Mouse (Mus musculus): Measurements from ENCODE around the gene Gria1. TPM values are rescaled to one million over a fixed set of nuclear protein-coding genes. Genes with fewer than 3 reads are reported as not detected.

The Gria1 gene
- total RNA-seq, 1 experiment, result 0.13 TPM

DNA sequence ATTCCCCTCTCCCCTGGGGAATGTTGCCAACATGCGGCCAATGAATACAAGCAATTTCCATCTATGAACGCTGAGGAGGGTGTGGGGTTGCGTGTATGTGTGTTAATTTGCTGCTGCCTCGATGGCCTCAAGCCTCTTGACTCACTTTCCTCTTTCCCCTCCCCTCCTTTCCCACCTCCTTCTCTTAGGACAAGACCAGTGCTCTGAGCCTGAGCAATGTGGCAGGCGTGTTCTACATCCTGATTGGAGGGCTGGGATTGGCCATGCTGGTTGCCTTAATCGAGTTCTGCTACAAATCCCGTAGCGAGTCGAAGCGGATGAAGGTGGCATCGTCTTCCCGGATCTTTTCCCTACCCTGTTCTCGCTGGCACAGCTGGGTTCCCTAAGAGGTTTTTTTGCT is 306.3 kb downstream of the Gria1 start:
- H3K9ac ChIP-seq (ENCODE audit: insufficient read depth, low read depth, low read length, poor library complexity, severe bottlenecking), result no peak overlapping the region
- H3K27ac ChIP-seq (ENCODE audit: insufficient read depth, low read depth, low read length, poor library complexity, severe bottlenecking), result no peak overlapping the region
- H3K36me3 ChIP-seq (ENCODE audit: control insufficient read depth, insufficient read depth, low read length, poor library complexity, severe bottlenecking), result no peaks in the 10 kb centered on the region
- H3K4me3 ChIP-seq (ENCODE audit: insufficient read depth in 1 of 2, low read depth in 1 of 2, low read length in 2 of 2, poor library complexity in 1 of 2, severe bottlenecking in 1 of 2), result no peak overlapping the region
- TF ChIP-seq MAFK (IDR thresholded peaks at IDR 0.05; ENCODE audit: insufficient read depth, low read depth, low read length) (no peak), HCFC1 (IDR thresholded peaks at IDR 0.05; ENCODE audit: borderline replicate concordance, insufficient read depth, low read length) (no peak), CHD2 (IDR thresholded peaks at IDR 0.05; ENCODE audit: low read depth, low read length) (no peak), ZC3H11A (IDR thresholded peaks at IDR 0.05; ENCODE audit: borderline replicate concordance, low read depth, low read length) (no peak), ZNF384 (IDR thresholded peaks at IDR 0.05; ENCODE audit: low read depth, low read length) (no peak)
- no peak for DNase-seq (ENCODE audit: low read depth, low spot score)
- in situ Hi-C loops (cut with MboI; ENCODE audit: low sequenced_read_pairs in 2 of 2, unreplicated experiment in 2 of 2), result loop anchor here in 1 of 2 experiments (25.0 kb wide), 1 partner anchor 1180 kb away; no protein-coding TSS in a partner anchor
- H3K4me1 ChIP-seq (ENCODE audit: control insufficient read depth in 2 of 2, insufficient read depth in 2 of 2, low read length in 2 of 2, poor library complexity in 1 of 2), result no peaks in the 10 kb centered on the region
- no peaks in the 10 kb centered on the region for H3K9me3 ChIP-seq (ENCODE audit: control insufficient read depth, insufficient read depth, low read depth, low read length)

DNA sequence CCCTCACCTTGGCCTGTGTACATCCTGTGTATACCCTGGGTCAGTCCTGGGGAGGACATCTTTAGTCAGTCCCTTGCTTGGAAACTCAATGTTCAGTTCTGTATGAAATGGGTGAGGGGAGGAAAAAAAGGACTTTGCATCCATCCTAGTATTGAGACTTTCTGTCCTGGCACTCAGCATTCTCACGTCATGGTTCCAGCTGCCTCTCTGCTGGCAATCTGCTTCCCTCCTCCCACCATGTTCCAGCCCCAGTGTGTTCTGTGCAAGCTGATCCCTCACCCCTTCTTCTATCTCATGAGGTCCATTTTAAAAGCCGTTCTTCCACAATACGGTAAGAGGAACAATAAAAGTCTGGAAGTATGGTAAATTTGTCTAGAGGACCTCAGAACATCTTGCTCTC is 308.2 kb downstream of the Gria1 start:
- Histone ChIP-seq H3K9me3 (ENCODE audit: control insufficient read depth, insufficient read depth, low read depth, low read length) (no peaks in the 10 kb centered on the region), H3K9ac (ENCODE audit: insufficient read depth, low read depth, low read length, poor library complexity, severe bottlenecking) (no peak overlapping the region), H3K36me3 (ENCODE audit: control insufficient read depth, insufficient read depth, low read length, poor library complexity, severe bottlenecking) (no peaks in the 10 kb centered on the region), H3K4me3 (ENCODE audit: insufficient read depth in 1 of 2, low read depth in 1 of 2, low read length in 2 of 2, poor library complexity in 1 of 2, severe bottlenecking in 1 of 2) (no peak overlapping the region), H3K27ac (ENCODE audit: insufficient read depth, low read depth, low read length, poor library complexity, severe bottlenecking) (no peak overlapping the region), H3K4me1 (ENCODE audit: control insufficient read depth in 2 of 2, insufficient read depth in 2 of 2, low read length in 2 of 2, poor library complexity in 1 of 2) (no peaks in the 10 kb centered on the region)
- no peak for TF ChIP-seq CHD2 (IDR thresholded peaks at IDR 0.05; ENCODE audit: low read depth, low read length)
- TF ChIP-seq ZC3H11A (IDR thresholded peaks at IDR 0.05; ENCODE audit: borderline replicate concordance, low read depth, low read length), result no peak
- TF ChIP-seq ZNF384 (IDR thresholded peaks at IDR 0.05; ENCODE audit: low read depth, low read length), result no peak
- TF ChIP-seq HCFC1 (IDR thresholded peaks at IDR 0.05; ENCODE audit: borderline replicate concordance, insufficient read depth, low read length), result no peak
- no peak for TF ChIP-seq MAFK (IDR thresholded peaks at IDR 0.05; ENCODE audit: insufficient read depth, low read depth, low read length)
- DNase-seq (ENCODE audit: low read depth, low spot score), result no peak
- in situ Hi-C loops (cut with MboI; ENCODE audit: low sequenced_read_pairs in 2 of 2, unreplicated experiment in 2 of 2), result loop anchor here in 1 of 2 experiments (25.0 kb wide), 1 partner anchor 1182 kb away; no protein-coding TSS in a partner anchor

GRCm38 (mm10) chr11:57324099-57324498 is 312.9 kb downstream of the Gria1 start:
- no peak overlapping the region for H3K9ac ChIP-seq (ENCODE audit: insufficient read depth, low read depth, low read length, poor library complexity, severe bottlenecking)
- H3K4me3 ChIP-seq (ENCODE audit: insufficient read depth in 1 of 2, low read depth in 1 of 2, low read length in 2 of 2, poor library complexity in 1 of 2, severe bottlenecking in 1 of 2), result no peak overlapping the region
- no peak for TF ChIP-seq CHD2 (IDR thresholded peaks at IDR 0.05; ENCODE audit: low read depth, low read length)
- no peak for TF ChIP-seq ZNF384 (IDR thresholded peaks at IDR 0.05; ENCODE audit: low read depth, low read length)
- TF ChIP-seq HCFC1 (IDR thresholded peaks at IDR 0.05; ENCODE audit: borderline replicate concordance, insufficient read depth, low read length), result no peak
- no peak for TF ChIP-seq ZC3H11A (IDR thresholded peaks at IDR 0.05; ENCODE audit: borderline replicate concordance, low read depth, low read length)
- no peak for TF ChIP-seq MAFK (IDR thresholded peaks at IDR 0.05; ENCODE audit: insufficient read depth, low read depth, low read length)
- DNase-seq (ENCODE audit: low read depth, low spot score), result no peak
- no peak overlapping the region for H3K27ac ChIP-seq (ENCODE audit: insufficient read depth, low read depth, low read length, poor library complexity, severe bottlenecking)
- in situ Hi-C loops (cut with MboI; ENCODE audit: low sequenced_read_pairs in 2 of 2, unreplicated experiment in 2 of 2), result loop anchor here in 1 of 2 experiments (25.0 kb wide), 1 partner anchor 1187 kb away; no protein-coding TSS in a partner anchor
- no peaks in the 10 kb centered on the region for H3K9me3 ChIP-seq (ENCODE audit: control insufficient read depth, insufficient read depth, low read depth, low read length)
- no peaks in the 10 kb centered on the region for H3K36me3 ChIP-seq (ENCODE audit: control insufficient read depth, insufficient read depth, low read length, poor library complexity, severe bottlenecking)
- H3K4me1 ChIP-seq (ENCODE audit: control insufficient read depth in 2 of 2, insufficient read depth in 2 of 2, low read length in 2 of 2, poor library complexity in 1 of 2), result no peaks in the 10 kb centered on the region

Measured in ES-E14 (cell line).